Comparison of ENCODE assay signal across 8 mouse cellular contexts in the genomic region with DNA sequence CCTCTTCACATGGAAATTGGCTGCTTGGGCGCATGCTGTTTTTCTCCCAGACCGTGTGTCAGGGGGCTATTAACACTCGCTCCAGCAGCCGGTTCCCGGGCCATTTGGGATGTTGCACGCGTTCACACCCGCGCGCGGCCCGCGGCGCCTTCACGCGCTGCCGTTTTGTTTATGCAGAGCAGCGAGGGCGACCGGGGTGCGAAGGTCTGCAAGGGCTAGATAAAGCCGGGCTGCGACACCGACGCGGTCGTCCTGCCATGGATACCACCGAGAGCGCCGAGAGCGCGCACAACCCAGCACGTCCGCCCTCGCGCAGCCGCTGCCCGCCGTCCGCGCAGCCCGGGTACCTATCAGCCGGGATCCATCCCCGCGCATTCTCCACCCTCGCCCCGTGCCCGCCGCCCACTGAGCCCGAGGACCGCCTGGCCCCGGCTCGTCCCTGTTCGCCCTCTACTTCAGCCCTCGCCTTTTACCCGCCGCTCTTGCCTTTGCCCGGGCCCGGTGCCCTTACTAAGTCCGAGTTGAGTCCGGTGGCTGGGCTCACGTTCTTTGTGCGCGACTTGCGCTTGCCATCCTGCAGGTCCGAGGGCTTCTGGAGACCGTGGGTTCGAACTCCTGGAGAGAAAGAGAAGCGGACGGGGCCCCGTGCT. TPM values are rescaled to one million over a fixed set of nuclear protein-coding genes. Genes with fewer than 3 reads are reported as not detected.
DNase-seq lines count a peak whose midpoint lies in the region; ATAC-seq and TF ChIP-seq lines count a peak whose summit lies in the region.

Ripply2 (plus strand) TSS at position 250 of the 650 bp plus-strand sequence.

- H3K27me3 ChIP-seq in midbrain, embryonic 16.5 days (ENCODE audit: control insufficient read depth, insufficient read depth, low read depth, low read length) = no peaks in the 10 kb centered on the region

- intact Hi-C loops in left cerebral cortex, adult 2 months (cut with DNase I) = no loop called here

- peaks cover 14% of the 10 kb centered on the region; the same call in 1 of the 2 replicates for H3K4me1 ChIP-seq in midbrain, embryonic 16.5 days (ENCODE audit: control insufficient read depth, insufficient read depth, low read length)

- no peak for TF ChIP-seq CTCF in left cerebral cortex, adult 2 months (IDR thresholded peaks at IDR 0.05)

- ATAC-seq in midbrain, embryonic 16.5 days = peak; percentile 90

- peak within 1 kb of the TSS; percentile 84 for H3K4me2 ChIP-seq in midbrain, embryonic 16.5 days (ENCODE audit: low read length)

- WGBS in midbrain, embryonic 16.5 days = under 1% methylated on average over 70 of the region's 71 CpGs

- DNase-seq in left cerebral cortex, adult 18-20 months (ENCODE audit: low spot score in 2 of 2) = peak; percentile 60 to 70
- no peak for DNase-seq in left cerebral cortex, adult 11 months (ENCODE audit: low spot score)
- DNase-seq in cerebellum, adult 9-11 months = peak; percentile 77
- peak; percentile 23 to 33 for DNase-seq in frontal cortex, postnatal 14 days (ENCODE audit: low spot score in 2 of 2)
- peak; percentile 58 to 63 for DNase-seq in left cerebral cortex, adult 2 months (ENCODE audit: extremely low spot score in 1 of 2, low spot score in 2 of 2)
- no peak for DNase-seq in thymus, postnatal 10 days (ENCODE audit: low spot score in 2 of 2)
- DNase-seq in spleen, postnatal 36 days (ENCODE audit: low spot score in 2 of 2) = no peak

- H3K4me3 ChIP-seq in left cerebral cortex, adult 2 months = peak within 1 kb of the TSS; percentile 73
- peak within 1 kb of the TSS; percentile 77 for H3K4me3 ChIP-seq in midbrain, embryonic 16.5 days (ENCODE audit: low read depth, low read length)

- no peaks in the 10 kb centered on the region for H3K36me3 ChIP-seq in midbrain, embryonic 16.5 days (ENCODE audit: control insufficient read depth, insufficient read depth, low read length)

- no peaks in the 10 kb centered on the region for H3K9me3 ChIP-seq in midbrain, embryonic 16.5 days (replicated peaks; ENCODE audit: control insufficient read depth, low read length, poor library complexity, severe bottlenecking)

- peak within 1 kb of the TSS; percentile 93 for H3K27ac ChIP-seq in left cerebral cortex, adult 2 months
- peak within 1 kb of the TSS; percentile 75 for H3K27ac ChIP-seq in midbrain, embryonic 16.5 days (ENCODE audit: low read length)

- peak within 1 kb of the TSS; percentile 85 for H3K9ac ChIP-seq in midbrain, embryonic 16.5 days (ENCODE audit: low read depth, low read length)

RNA-seq across cellular contexts. Expression of gene Ripply2, which starts in this region (rescaled TPM):
- 1 to 10 TPM; 7.2 to 9.5 TPM for total RNA-seq in left cerebral cortex, adult 18-20 months (2021)
- total RNA-seq in left cerebral cortex, adult 2 months (2021) = 1 to 10 TPM; 8.1 to 8.8 TPM
- polyA plus RNA-seq in midbrain, embryonic 16.5 days (2015; fragmentation: Nextera tagmentation; extraction: Ambion mirVana) = 9.3 and 9.4 TPM in 2 replicates

Comparison
In these comparisons a context has a peak if more than half of its experiments do, and no peak if none do; other contexts are left out.
1. DNase-seq: peak in left cerebral cortex, adult 18-20 months (2 of 2), cerebellum, adult 9-11 months (single experiment), frontal cortex, postnatal 14 days (2 of 2) and left cerebral cortex, adult 2 months (2 of 2); none in left cerebral cortex, adult 11 months (single experiment), thymus, postnatal 10 days (0 of 2) and spleen, postnatal 36 days (0 of 2).